ENCODE assay signal across 15 mouse cellular contexts in genomic region chr19:40628950-40629349, GRCm38 (mm10).
"Had no signal": no experiment of that assay in that cellular context is flagged by ENCODE, and none has a peak within 500 bp of the region (broad histone marks: within the 10 kb centered on the region; RNA-seq: fewer than 3 reads in every experiment).

No protein-coding gene starts in this region.

- ATAC-seq: midbrain, embryonic 16.5 days had no signal

- H3K9me3 ChIP-seq: limb, embryonic 12.5 days; midbrain, embryonic 12.5 days; neural tube, embryonic 13.5 days; stomach, embryonic 15.5 days had no signal

- H3K4me1 ChIP-seq: limb, embryonic 12.5 days; midbrain, embryonic 12.5 days; stomach, embryonic 15.5 days had no signal

- H3K36me3 ChIP-seq: limb, embryonic 12.5 days; midbrain, embryonic 12.5 days; neural tube, embryonic 13.5 days; stomach, embryonic 15.5 days had no signal

- H3K4me3 ChIP-seq: left cerebral cortex, adult 2 months; limb, embryonic 12.5 days; midbrain, embryonic 12.5 days; neural tube, embryonic 13.5 days; stomach, embryonic 15.5 days had no signal

- DNase-seq: kidney, adult 2 months; kidney, postnatal 25 days; liver; lung, adult 18-20 months; lung, postnatal 36 days; retina, postnatal 1 day; thymus, adult 2 months; thymus, postnatal 25 days had no signal

- H3K27ac ChIP-seq: limb, embryonic 12.5 days; liver, embryonic 14.5 days; midbrain, embryonic 12.5 days; neural tube, embryonic 13.5 days; stomach, embryonic 15.5 days had no signal

- H3K27me3 ChIP-seq: limb, embryonic 12.5 days; midbrain, embryonic 12.5 days; neural tube, embryonic 13.5 days; stomach, embryonic 15.5 days had no signal

- H3K4me2 ChIP-seq: limb, embryonic 12.5 days; midbrain, embryonic 12.5 days; neural tube, embryonic 13.5 days; stomach, embryonic 15.5 days had no signal

- H3K9ac ChIP-seq: limb, embryonic 12.5 days; liver, embryonic 14.5 days; midbrain, embryonic 12.5 days; neural tube, embryonic 13.5 days; stomach, embryonic 15.5 days had no signal
